Comparison of ENCODE assay signal across 23 mouse cellular contexts in the genomic region with DNA sequence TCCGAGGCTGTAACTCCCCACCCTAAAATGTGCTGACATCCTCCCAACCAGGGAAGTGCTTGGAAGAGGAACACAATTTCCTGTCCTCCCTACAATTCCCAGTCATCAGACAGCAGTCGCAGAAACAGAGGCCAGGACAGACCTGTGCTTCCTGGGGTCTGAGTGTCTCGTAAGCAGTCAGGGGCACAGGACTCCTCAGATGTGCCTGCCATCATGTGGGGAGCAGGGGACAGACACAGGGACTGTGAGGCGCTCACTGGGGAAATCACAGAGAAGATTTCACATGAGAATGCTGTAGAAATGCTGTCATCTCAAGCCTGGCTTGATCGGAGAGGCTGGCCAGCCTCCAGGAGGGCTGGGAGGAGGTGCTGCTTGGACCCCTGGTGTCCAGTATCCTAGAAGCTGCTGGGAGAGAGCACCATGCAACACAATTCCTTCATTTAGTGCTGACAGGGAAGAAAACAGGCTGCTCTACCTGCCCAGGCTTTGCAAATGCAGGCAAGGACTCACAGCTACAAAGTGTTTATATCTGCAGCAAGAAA.
A peak's percentile ranks its signal among the peaks of the same experiment; 100 is the strongest.
DNase-seq lines count a peak whose midpoint lies in the region; ATAC-seq lines count a peak whose summit lies in the region.
"Had no signal": no experiment of that assay in that cellular context is flagged by ENCODE, and none has a peak within 500 bp of the region (broad histone marks: within the 10 kb centered on the region; RNA-seq: fewer than 3 reads in every experiment).

No protein-coding gene starts in this region.

- H3K27ac ChIP-seq in forebrain, embryonic 12.5 days, result 0 out of 2 replicates have a peak overlapping the region, but pooled peaks have one; percentile 5
- H3K27ac ChIP-seq in forebrain, embryonic 16.5 days (ENCODE audit: low read length), result no peak overlapping the region
- H3K27ac ChIP-seq in heart, embryonic 12.5 days (ENCODE audit: poor library complexity, severe bottlenecking), result no peak overlapping the region
- no peak overlapping the region for H3K27ac ChIP-seq in hindbrain, embryonic 16.5 days (ENCODE audit: low read depth, low read length)
- no peak overlapping the region; the same call in 1 of the 2 replicates for H3K27ac ChIP-seq in hindbrain, embryonic 13.5 days
- H3K27ac ChIP-seq: embryonic facial prominence, embryonic 15.5 days; forebrain, embryonic 10.5 days; forebrain, embryonic 15.5 days; heart, adult 2 months; heart, embryonic 13.5 days; hindbrain, embryonic 10.5 days; hindbrain, embryonic 15.5 days had no signal

- H3K4me1 ChIP-seq in forebrain, embryonic 12.5 days, result peaks cover 14% of the 10 kb centered on the region
- peaks cover 10% of the 10 kb centered on the region for H3K4me1 ChIP-seq in forebrain, embryonic 16.5 days (replicated peaks; ENCODE audit: control insufficient read depth, insufficient read depth, low read length)
- H3K4me1 ChIP-seq in heart, embryonic 12.5 days (replicated peaks), result peaks cover 14% of the 10 kb centered on the region
- peaks cover 5% of the 10 kb centered on the region; the same call in 1 of the 2 replicates for H3K4me1 ChIP-seq in hindbrain, embryonic 16.5 days (ENCODE audit: control insufficient read depth, insufficient read depth, low read depth, low read length)
- H3K4me1 ChIP-seq in hindbrain, embryonic 13.5 days (replicated peaks), result peaks cover 28% of the 10 kb centered on the region
- H3K4me1 ChIP-seq: embryonic facial prominence, embryonic 15.5 days had no signal

- intact Hi-C loops in heart, postnatal 36 days (cut with DNase I), result no loop called here

- ATAC-seq in forebrain, embryonic 12.5 days (ENCODE audit: low FRiP score), result no peak
- no peak for ATAC-seq in forebrain, embryonic 16.5 days
- ATAC-seq in heart, embryonic 12.5 days (ENCODE audit: insufficient number of reproducible peaks, low FRiP score), result no peak
- ATAC-seq in hindbrain, embryonic 16.5 days, result no peak
- ATAC-seq in hindbrain, embryonic 13.5 days (ENCODE audit: low FRiP score), result no peak
- ATAC-seq: forebrain, embryonic 15.5 days; inflammation-experienced regulatory T-cells, adult 6 months; intestine, postnatal 0 days had no signal

- 86% methylated on average over 5 of the region's 5 CpGs for WGBS in forebrain, embryonic 12.5 days
- WGBS in forebrain, embryonic 16.5 days, result 79% methylated on average over 5 of the region's 5 CpGs
- 64% methylated on average over 5 of the region's 5 CpGs for WGBS in heart, embryonic 12.5 days
- WGBS in hindbrain, embryonic 16.5 days, result 78% methylated on average over 5 of the region's 5 CpGs
- WGBS in hindbrain, embryonic 13.5 days, result 79% methylated on average over 5 of the region's 5 CpGs

- DNase-seq in heart, postnatal 36 days, result no peak
- DNase-seq in lung, postnatal 10 days, result peak; percentile 32
- no peak for DNase-seq in lung, postnatal 36 days
- DNase-seq: adrenal gland, postnatal 36 days; cerebellum, adult 8-10 months; cerebellum, postnatal 14 days; embryo, embryonic 11 days; heart, adult 2 months; kidney, adult 9 months had no signal

- 0 out of 2 replicates have a peak, but pooled peaks cover 4% of the 10 kb centered on the region for H3K36me3 ChIP-seq in forebrain, embryonic 12.5 days (replicated peaks)
- H3K36me3 ChIP-seq in forebrain, embryonic 16.5 days (ENCODE audit: control insufficient read depth, insufficient read depth), result no peaks in the 10 kb centered on the region
- 0 out of 2 replicates have a peak, but pooled peaks cover 3% of the 10 kb centered on the region for H3K36me3 ChIP-seq in heart, embryonic 12.5 days
- no peaks in the 10 kb centered on the region; the same call in 1 of the 2 replicates for H3K36me3 ChIP-seq in hindbrain, embryonic 16.5 days (ENCODE audit: control insufficient read depth, insufficient read depth, low read length)
- no peaks in the 10 kb centered on the region for H3K36me3 ChIP-seq in hindbrain, embryonic 13.5 days
- H3K36me3 ChIP-seq: embryonic facial prominence, embryonic 15.5 days; forebrain, embryonic 15.5 days; hindbrain, embryonic 15.5 days had no signal

- no peaks in the 10 kb centered on the region for H3K9me3 ChIP-seq in forebrain, embryonic 12.5 days
- H3K9me3 ChIP-seq in forebrain, embryonic 16.5 days (ENCODE audit: control insufficient read depth, low read length), result no peaks in the 10 kb centered on the region
- 0 out of 2 replicates have a peak, but pooled peaks cover 4% of the 10 kb centered on the region for H3K9me3 ChIP-seq in heart, embryonic 12.5 days (replicated peaks)
- no peaks in the 10 kb centered on the region for H3K9me3 ChIP-seq in hindbrain, embryonic 16.5 days (ENCODE audit: control insufficient read depth, low read length)
- H3K9me3 ChIP-seq in hindbrain, embryonic 13.5 days, result no peaks in the 10 kb centered on the region
- H3K9me3 ChIP-seq: embryonic facial prominence, embryonic 15.5 days; forebrain, embryonic 10.5 days; forebrain, embryonic 15.5 days; heart, embryonic 13.5 days; hindbrain, embryonic 10.5 days; hindbrain, embryonic 15.5 days had no signal

- no peak overlapping the region for H3K4me2 ChIP-seq in forebrain, embryonic 12.5 days
- no peak overlapping the region for H3K4me2 ChIP-seq in forebrain, embryonic 16.5 days (ENCODE audit: low read length)
- no peak overlapping the region for H3K4me2 ChIP-seq in heart, embryonic 12.5 days
- H3K4me2 ChIP-seq in hindbrain, embryonic 16.5 days (ENCODE audit: low read length), result no peak overlapping the region
- no peak overlapping the region for H3K4me2 ChIP-seq in hindbrain, embryonic 13.5 days
- H3K4me2 ChIP-seq: embryonic facial prominence, embryonic 15.5 days; forebrain, embryonic 15.5 days; heart, embryonic 13.5 days; hindbrain, embryonic 15.5 days had no signal

- H3K27me3 ChIP-seq in forebrain, embryonic 12.5 days, result 0 out of 2 replicates have a peak, but pooled peaks cover 4% of the 10 kb centered on the region
- H3K27me3 ChIP-seq in forebrain, embryonic 16.5 days (replicated peaks; ENCODE audit: control insufficient read depth, insufficient read depth, low read length), result no peaks in the 10 kb centered on the region
- H3K27me3 ChIP-seq in heart, embryonic 12.5 days (replicated peaks), result no peaks in the 10 kb centered on the region
- no peaks in the 10 kb centered on the region for H3K27me3 ChIP-seq in hindbrain, embryonic 16.5 days (replicated peaks; ENCODE audit: control insufficient read depth, insufficient read depth, low read length)
- no peaks in the 10 kb centered on the region for H3K27me3 ChIP-seq in hindbrain, embryonic 13.5 days
- H3K27me3 ChIP-seq: embryonic facial prominence, embryonic 15.5 days; forebrain, embryonic 15.5 days; heart, embryonic 13.5 days; hindbrain, embryonic 15.5 days had no signal

- no peak overlapping the region for H3K4me3 ChIP-seq in forebrain, embryonic 12.5 days (replicated peaks)
- H3K4me3 ChIP-seq in forebrain, embryonic 16.5 days (replicated peaks; ENCODE audit: low read length), result no peak overlapping the region
- H3K4me3 ChIP-seq in heart, embryonic 12.5 days, result no peak overlapping the region
- no peak overlapping the region for H3K4me3 ChIP-seq in hindbrain, embryonic 16.5 days (ENCODE audit: low read length)
- no peak overlapping the region for H3K4me3 ChIP-seq in hindbrain, embryonic 13.5 days
- H3K4me3 ChIP-seq: embryonic facial prominence, embryonic 15.5 days; erythroblast, embryonic 14.5 days; forebrain, embryonic 10.5 days; forebrain, embryonic 15.5 days; heart, adult 2 months; heart, embryonic 13.5 days; hindbrain, embryonic 10.5 days; hindbrain, embryonic 15.5 days had no signal

- no peak overlapping the region for H3K9ac ChIP-seq in forebrain, embryonic 12.5 days
- H3K9ac ChIP-seq in forebrain, embryonic 16.5 days (replicated peaks; ENCODE audit: low read depth, low read length), result no peak overlapping the region
- H3K9ac ChIP-seq in heart, embryonic 12.5 days, result 0 out of 2 replicates have a peak overlapping the region, but pooled peaks have one; percentile 20
- H3K9ac ChIP-seq in hindbrain, embryonic 16.5 days (ENCODE audit: low read depth, low read length), result 0 out of 2 replicates have a peak overlapping the region, but pooled peaks have one; percentile 19
- no peak overlapping the region for H3K9ac ChIP-seq in hindbrain, embryonic 13.5 days
- H3K9ac ChIP-seq: embryonic facial prominence, embryonic 15.5 days; forebrain, embryonic 15.5 days; heart, embryonic 13.5 days; hindbrain, embryonic 15.5 days had no signal

Comparison
In these comparisons a context has a peak if more than half of its experiments do, and no peak if none do; other contexts are left out.
1. H3K9ac ChIP-seq: peak in heart, embryonic 12.5 days (single experiment) and hindbrain, embryonic 16.5 days (single experiment); none in forebrain, embryonic 12.5 days (single experiment), forebrain, embryonic 16.5 days (single experiment) and hindbrain, embryonic 13.5 days (single experiment).